Mouse (Mus musculus) heart, postnatal 0 days (tissue): ENCODE data around the gene Egfl7. TPM values are rescaled to one million over a fixed set of nuclear protein-coding genes. Genes with fewer than 3 reads are reported as not detected.

ENCODE experiments used
- ATAC-seq: fragments of 200-750 bp; cut with Nextera tagmentation; 2 replicates; pipeline ENCODE4 v1.8.0; 2017; ENCODE audit warnings: low read depth, moderate number of reproducible peaks, moderate library complexity; ENCODE audit not compliant: insufficient read depth
- DNase-seq: peaks from one replicate; pipeline ENCODE4 v3.0.0-alpha.2; 2016; ENCODE audit warnings: low spot score
- H3K27ac ChIP-seq: fragments of 300-500 bp; sonication (generic); 2 replicates; pipeline ENCODE4 v1.5.1; 2014; ENCODE audit warnings: low read depth, mild to moderate bottlenecking
- H3K27me3 ChIP-seq: fragments of 300-500 bp; sonication (generic); 2 replicates; pipeline ENCODE4 v1.6.1; 2014; ENCODE audit warnings: low read length, mixed read lengths; ENCODE audit not compliant: control insufficient read depth, insufficient read depth
- H3K36me3 ChIP-seq: fragments of 300-500 bp; sonication (generic); replicated peaks from 2 replicates; pipeline ENCODE4 v1.6.1; 2014; ENCODE audit warnings: low read length, mixed read lengths; ENCODE audit not compliant: control insufficient read depth, insufficient read depth
- H3K4me1 ChIP-seq: fragments of 300-500 bp; sonication (generic); 2 replicates; pipeline ENCODE4 v1.6.1; 2014; ENCODE audit warnings: antibody characterized with exemption; ENCODE audit not compliant: control insufficient read depth, insufficient read depth
- H3K4me2 ChIP-seq: fragments of 300-500 bp; sonication (generic); 2 replicates; pipeline ENCODE4 v1.6.1; 2014; ENCODE audit warnings: low read depth, mild to moderate bottlenecking, low read length, moderate library complexity
- H3K4me3 ChIP-seq: fragments of 300-500 bp; sonication (generic); 2 replicates; pipeline ENCODE4 v1.5.1; 2014; ENCODE audit warnings: low read depth, low read length
- H3K9ac ChIP-seq: fragments of 300-500 bp; sonication (generic); replicated peaks from 2 replicates; pipeline ENCODE4 v1.6.1; 2014; ENCODE audit warnings: low read depth, low read length, mixed read lengths
- H3K9me3 ChIP-seq: fragments of 300-500 bp; sonication (generic); replicated peaks from 2 replicates; pipeline ENCODE4 v1.6.1; 2016; ENCODE audit warnings: low read length; ENCODE audit not compliant: control insufficient read depth
- CTCF ChIP-seq: IDR thresholded peaks from 2 replicates; pipeline ENCODE4 v1.5.1; 2016; ENCODE audit warnings: antibody characterized with exemption, control low read depth, low read depth
- EP300 ChIP-seq: IDR thresholded peaks from 2 replicates; pipeline ENCODE4 v1.6.1; 2016; ENCODE audit warnings: antibody characterized with exemption, low read depth
- WGBS: fragments of 180-500 bp; shearing (Covaris S2); extraction: QIAGEN DNeasy Blood & Tissue Kit; methylation state at CpG from one replicate; pipeline ENCODE4 v1.1.7; 2014; 5-methylcytosine and 5-hydroxymethylcytosine counted together
- polyA plus RNA-seq: library from polyadenylated mRNA; unstranded; fragments of >200 nt; fragmentation: Nextera tagmentation; extraction: Ambion mirVana; gene quantifications from 2 replicates; pipeline ENCODE4 v1.2.1, GENCODE M21; 2015
- total RNA-seq: library from RNA; depleted of rRNA; stranded (reverse); fragments of >200 nt; gene quantifications from 2 replicates; pipeline ENCODE4 v1.2.3, GENCODE M21; 2014; ENCODE audit warnings: low replicate concordance

The Egfl7 gene
- total and polyA plus RNA-seq, 2 experiments from 2014 or later = 158 to 375 TPM

GRCm38 (mm10) chr2:26570034-26570433, 9.8 kb upstream of the Egfl7 start:
- DNase-seq = peak; percentile 69
- peak overlapping the region; percentile 36 for H3K4me2 ChIP-seq
- H3K4me1 ChIP-seq = peaks cover 25% of the 10 kb centered on the region
- no peaks in the 10 kb centered on the region for H3K27me3 ChIP-seq
- peak overlapping the region; percentile 90 for H3K27ac ChIP-seq
- 17% methylated on average over 3 of the region's 3 CpGs for WGBS
- H3K9ac ChIP-seq = no peak overlapping the region
- no peaks in the 10 kb centered on the region for H3K9me3 ChIP-seq
- no peak for TF ChIP-seq EP300
- peak; percentile 76 for TF ChIP-seq CTCF
- no peaks in the 10 kb centered on the region for H3K36me3 ChIP-seq
- ATAC-seq = no peak
- no peak overlapping the region for H3K4me3 ChIP-seq

- 43% methylated on average over 9 of the region's 9 CpGs for WGBS
- DNase-seq = no peak
- Histone ChIP-seq H3K4me3 (no peak overlapping the region), H3K9ac (0 out of 2 replicates have a peak overlapping the region, but pooled peaks have one; percentile 18), H3K36me3 (no peaks in the 10 kb centered on the region), H3K27ac (peak overlapping the region; percentile 90), H3K4me1 (peaks cover 32% of the 10 kb centered on the region), H3K4me2 (peak overlapping the region; percentile 28; the same call in 1 of the 2 replicates), H3K27me3 (no peaks in the 10 kb centered on the region), H3K9me3 (no peaks in the 10 kb centered on the region)
- ATAC-seq = peak; percentile 30
- TF ChIP-seq CTCF (peak; percentile 20), EP300 (no peak)
Observed at GRCm38 (mm10) chr2:26571400-26571799, 8.4 kb upstream of the Egfl7 start.

GRCm38 (mm10) chr2:26571826-26572225, 8.0 kb upstream of the Egfl7 start:
- H3K9ac ChIP-seq = no peak overlapping the region
- peak; percentile 67 for ATAC-seq
- WGBS = 17% methylated on average over 5 of the region's 5 CpGs

GRCm38 (mm10) chr2:26573396-26573795, 6.4 kb upstream of the Egfl7 start:
- TF ChIP-seq EP300 (0 out of 2 replicates have a peak, but pooled peaks have one; percentile 15), CTCF (no peak)
- DNase-seq = peak; percentile 89
- Histone ChIP-seq H3K9ac (no peak overlapping the region), H3K27me3 (no peaks in the 10 kb centered on the region), H3K4me2 (peak overlapping the region; percentile 35), H3K4me3 (no peak overlapping the region), H3K27ac (peak overlapping the region; percentile 90), H3K4me1 (peaks cover 42% of the 10 kb centered on the region), H3K9me3 (no peaks in the 10 kb centered on the region), H3K36me3 (no peaks in the 10 kb centered on the region)
- WGBS = 15% methylated on average over 12 of the region's 12 CpGs
- ATAC-seq = peak; percentile 69

More at GRCm38 (mm10) chr2:26571826-26572225, 8.0 kb upstream of the Egfl7 start:
- peaks cover 36% of the 10 kb centered on the region for H3K4me1 ChIP-seq
- no peaks in the 10 kb centered on the region for H3K36me3 ChIP-seq
- TF ChIP-seq CTCF (peak; percentile 2; the same call in 1 of the 2 replicates), EP300 (peak; percentile 97)
- no peaks in the 10 kb centered on the region for H3K27me3 ChIP-seq
- no peaks in the 10 kb centered on the region for H3K9me3 ChIP-seq
- DNase-seq = peak; percentile 77
- no peak overlapping the region for H3K4me3 ChIP-seq
- H3K27ac ChIP-seq = peak overlapping the region; percentile 90
- 0 out of 2 replicates have a peak overlapping the region, but pooled peaks have one; percentile 27 for H3K4me2 ChIP-seq

GRCm38 (mm10) chr2:26573807-26574206, 6.0 kb upstream of the Egfl7 start:
- H3K4me1 ChIP-seq = peaks cover 42% of the 10 kb centered on the region
- H3K36me3 ChIP-seq = no peaks in the 10 kb centered on the region
- no peaks in the 10 kb centered on the region for H3K27me3 ChIP-seq
- ATAC-seq = no peak
- peak overlapping the region; percentile 35 for H3K4me2 ChIP-seq
- TF ChIP-seq EP300 (0 out of 2 replicates have a peak, but pooled peaks have one; percentile 11), CTCF (no peak)
- DNase-seq = no peak
- H3K4me3 ChIP-seq = no peak overlapping the region
- H3K9ac ChIP-seq = no peak overlapping the region
- H3K9me3 ChIP-seq = no peaks in the 10 kb centered on the region
- 7% methylated on average over 5 of the region's 5 CpGs for WGBS
- peak overlapping the region; percentile 90 for H3K27ac ChIP-seq

GRCm38 (mm10) chr2:26574862-26575261, 5.0 kb upstream of the Egfl7 start:
- H3K27me3 ChIP-seq = no peaks in the 10 kb centered on the region
- no peak overlapping the region for H3K4me3 ChIP-seq
- 65% methylated on average over 5 of the region's 5 CpGs for WGBS

More at GRCm38 (mm10) chr2:26574862-26575261, 5.0 kb upstream of the Egfl7 start:
- peak overlapping the region; percentile 90 for H3K27ac ChIP-seq
- H3K36me3 ChIP-seq = no peaks in the 10 kb centered on the region
- H3K4me1 ChIP-seq = peaks cover 42% of the 10 kb centered on the region
- H3K9me3 ChIP-seq = no peaks in the 10 kb centered on the region
- ATAC-seq (no peak), DNase-seq (no peak)
- TF ChIP-seq CTCF (no peak), EP300 (no peak)
- H3K9ac ChIP-seq = no peak overlapping the region
- H3K4me2 ChIP-seq = no peak overlapping the region
